Mouse (Mus musculus) stomach, postnatal 0 days (tissue): ENCODE results near the gene Paqr7. TPM values are rescaled to one million over a fixed set of nuclear protein-coding genes. Genes with fewer than 3 reads are reported as not detected.

Experiments
- ATAC-seq: fragments of 200-750 bp; cut with Nextera tagmentation; 2 replicates; pipeline ENCODE4 v1.8.0; 2017; ENCODE audit not compliant: low FRiP score, low TSS enrichment
- DNase-seq: peaks from one replicate; pipeline ENCODE4 v3.0.0-alpha.2; 2016; ENCODE audit warnings: low spot score
- H3K27ac ChIP-seq: fragments of 300-500 bp; sonication (generic); replicated peaks from 2 replicates; pipeline ENCODE4 v1.5.1; 2014; ENCODE audit warnings: mild to moderate bottlenecking, control low read depth
- H3K27me3 ChIP-seq: fragments of 300-500 bp; sonication (generic); 2 replicates; pipeline ENCODE4 v1.6.1; 2014; ENCODE audit warnings: low read length; ENCODE audit not compliant: control insufficient read depth, insufficient read depth
- H3K36me3 ChIP-seq: fragments of 300-500 bp; sonication (generic); 2 replicates; pipeline ENCODE4 v1.6.1; 2014; ENCODE audit warnings: low read length, mixed read lengths; ENCODE audit not compliant: control insufficient read depth, insufficient read depth
- H3K4me1 ChIP-seq: fragments of 300-500 bp; sonication (generic); replicated peaks from 2 replicates; pipeline ENCODE4 v1.6.1; 2014; ENCODE audit warnings: antibody characterized with exemption; ENCODE audit not compliant: control insufficient read depth, insufficient read depth
- H3K4me2 ChIP-seq: fragments of 300-500 bp; sonication (generic); replicated peaks from 2 replicates; pipeline ENCODE4 v1.6.1; 2014; ENCODE audit warnings: low read depth, mild to moderate bottlenecking, control low read depth, moderate library complexity
- H3K4me3 ChIP-seq: fragments of 300-500 bp; sonication (generic); 2 replicates; pipeline ENCODE4 v1.5.1; 2014; ENCODE audit warnings: low read depth, low read length, control low read depth
- H3K9ac ChIP-seq: fragments of 300-500 bp; sonication (generic); 2 replicates; pipeline ENCODE4 v1.6.1; 2014; ENCODE audit warnings: mild to moderate bottlenecking, low read length, control low read depth, mixed read lengths
- H3K9me3 ChIP-seq: fragments of 300-500 bp; sonication (generic); 2 replicates; pipeline ENCODE4 v1.6.1; 2016; ENCODE audit warnings: low read length; ENCODE audit not compliant: control insufficient read depth
- CTCF ChIP-seq: IDR thresholded peaks from 2 replicates; pipeline ENCODE4 v1.5.1; 2016; ENCODE audit warnings: antibody characterized with exemption, low read depth, mild to moderate bottlenecking, moderate library complexity
- EP300 ChIP-seq: optimal IDR thresholded peaks from 2 replicates; pipeline ENCODE3; 2016; ENCODE audit warnings: antibody characterized with exemption
- WGBS: fragments of 180-500 bp; shearing (Covaris S2); extraction: QIAGEN DNeasy Blood & Tissue Kit; methylation state at CpG from one replicate; pipeline ENCODE4 v1.1.7; 2014; 5-methylcytosine and 5-hydroxymethylcytosine counted together
- polyA plus RNA-seq: library from polyadenylated mRNA; unstranded; fragments of >200 nt; fragmentation: Nextera tagmentation; extraction: Ambion mirVana; gene quantifications from 2 replicates; pipeline ENCODE4 v1.2.1, GENCODE M21; 2015

The Paqr7 gene
- 51.8 and 56.4 TPM in 2 replicates for polyA plus RNA-seq

GRCm38 (mm10) chr4:134496595-134497210, at the start of gene Paqr7:
Gene Paqr7 (plus strand): TSS chr4:134496697.
- H3K9me3 ChIP-seq, result no peaks in the 10 kb centered on the region
- peak; percentile 83 for DNase-seq
- H3K27ac ChIP-seq, result peak within 1 kb of the TSS; percentile 83
- H3K4me3 ChIP-seq, result peak within 1 kb of the TSS; percentile 52
- H3K9ac ChIP-seq, result peak within 1 kb of the TSS; percentile 65
- H3K36me3 ChIP-seq, result no peaks in the 10 kb centered on the region
- H3K4me1 ChIP-seq, result peaks cover 10% of the 10 kb centered on the region
- H3K27me3 ChIP-seq, result no peaks in the 10 kb centered on the region
- WGBS, result 4% methylated on average over 35 of the region's 35 CpGs
- peak; percentile 39 for TF ChIP-seq EP300
- peak; percentile 10 for TF ChIP-seq CTCF
- peak within 1 kb of the TSS; percentile 90 for H3K4me2 ChIP-seq
- peak; percentile 60 for ATAC-seq

GRCm38 (mm10) chr4:134447966-134448365, 48.5 kb upstream of the Paqr7 start:
- no peaks in the 10 kb centered on the region for H3K27me3 ChIP-seq
- no peak overlapping the region for H3K4me3 ChIP-seq
- no peaks in the 10 kb centered on the region for H3K36me3 ChIP-seq
- no peak for DNase-seq
- no peaks in the 10 kb centered on the region; the same call in 1 of the 2 replicates for H3K4me1 ChIP-seq
- H3K4me2 ChIP-seq, result no peak overlapping the region
- no peak overlapping the region for H3K27ac ChIP-seq
- no peak overlapping the region for H3K9ac ChIP-seq
- TF ChIP-seq CTCF (no peak), EP300 (no peak)
- no peak for ATAC-seq
- WGBS, result 43% methylated on average over 23 of the region's 23 CpGs
- no peaks in the 10 kb centered on the region for H3K9me3 ChIP-seq

GRCm38 (mm10) chr4:134449595-134450391, 46.7 kb upstream of the Paqr7 start:
- no peaks in the 10 kb centered on the region; the same call in 1 of the 2 replicates for H3K4me1 ChIP-seq
- no peak overlapping the region for H3K9ac ChIP-seq
- TF ChIP-seq EP300 (no peak), CTCF (no peak)
- H3K4me2 ChIP-seq, result no peak overlapping the region
- H3K36me3 ChIP-seq, result no peaks in the 10 kb centered on the region
- ATAC-seq (no peak), DNase-seq (peak; percentile 24)
- H3K27me3 ChIP-seq, result no peaks in the 10 kb centered on the region
- H3K4me3 ChIP-seq, result no peak overlapping the region
- H3K9me3 ChIP-seq, result no peaks in the 10 kb centered on the region
- WGBS, result 40% methylated on average over 13 of the region's 13 CpGs
- H3K27ac ChIP-seq, result no peak overlapping the region

GRCm38 (mm10) chr4:134450392-134451195, 45.9 kb upstream of the Paqr7 start:
- ATAC-seq (no peak), DNase-seq (no peak)
- Histone ChIP-seq H3K4me1 (no peaks in the 10 kb centered on the region; the same call in 1 of the 2 replicates), H3K4me2 (no peak overlapping the region), H3K36me3 (no peaks in the 10 kb centered on the region), H3K4me3 (no peak overlapping the region), H3K9ac (no peak overlapping the region), H3K9me3 (no peaks in the 10 kb centered on the region), H3K27me3 (no peaks in the 10 kb centered on the region), H3K27ac (no peak overlapping the region; the same call in 1 of the 2 replicates)
- 36% methylated on average over 20 of the region's 20 CpGs for WGBS
- TF ChIP-seq EP300 (no peak), CTCF (no peak)

- no peaks in the 10 kb centered on the region; the same call in 1 of the 2 replicates for H3K4me1 ChIP-seq
- 64% methylated on average over 9 of the region's 9 CpGs for WGBS
- H3K9ac ChIP-seq, result no peak overlapping the region
- H3K36me3 ChIP-seq, result no peaks in the 10 kb centered on the region
- H3K9me3 ChIP-seq, result no peaks in the 10 kb centered on the region
- no peak overlapping the region for H3K4me3 ChIP-seq
- no peak for TF ChIP-seq CTCF
- no peak for TF ChIP-seq EP300
- no peaks in the 10 kb centered on the region for H3K27me3 ChIP-seq
- DNase-seq (no peak), ATAC-seq (no peak)
- no peak overlapping the region for H3K4me2 ChIP-seq
- H3K27ac ChIP-seq, result no peak overlapping the region
Observed at GRCm38 (mm10) chr4:134451484-134451883, 45.0 kb upstream of the Paqr7 start.
